Mouse (Mus musculus) liver, embryonic 12.5 days (tissue): ENCODE measurements around the gene Zranb3. TPM values are rescaled to one million over a fixed set of nuclear protein-coding genes. Genes with fewer than 3 reads are reported as not detected.
"Not testable (repeated sequence)": the region's sequence is repeated elsewhere in the genome, so short reads cannot be mapped to it uniquely, and the experiment has no call there.

ENCODE experiments used
- ATAC-seq: fragments of 200-750 bp; cut with Nextera tagmentation; 2 replicates; pipeline ENCODE4 v1.8.0; 2017; ENCODE audit warnings: moderate number of reproducible peaks, mild to moderate bottlenecking, moderate library complexity
- H3K27ac ChIP-seq: fragments of 300-500 bp; sonication (generic); 2 replicates; pipeline ENCODE4 v1.5.1; 2016; ENCODE audit warnings: mild to moderate bottlenecking
- H3K27me3 ChIP-seq: fragments of 300-500 bp; sonication (generic); replicated peaks from 2 replicates; pipeline ENCODE4 v1.6.1; 2016; ENCODE audit warnings: mild to moderate bottlenecking, moderate library complexity
- H3K36me3 ChIP-seq: fragments of 300-500 bp; sonication (generic); 2 replicates; pipeline ENCODE4 v1.6.1; 2016; ENCODE audit warnings: mild to moderate bottlenecking, moderate library complexity
- H3K4me1 ChIP-seq: fragments of 300-500 bp; sonication (generic); 2 replicates; pipeline ENCODE4 v1.6.1; 2016
- H3K4me2 ChIP-seq: fragments of 300-500 bp; sonication (generic); 2 replicates; pipeline ENCODE4 v1.6.1; 2016; ENCODE audit warnings: mild to moderate bottlenecking, moderate library complexity
- H3K4me3 ChIP-seq: fragments of 300-500 bp; sonication (generic); 2 replicates; pipeline ENCODE4 v1.5.1; 2016; ENCODE audit warnings: mild to moderate bottlenecking, moderate library complexity
- H3K9ac ChIP-seq: fragments of 300-500 bp; sonication (generic); 2 replicates; pipeline ENCODE4 v1.6.1; 2016; ENCODE audit warnings: mild to moderate bottlenecking, moderate library complexity
- H3K9me3 ChIP-seq: fragments of 300-500 bp; sonication (generic); replicated peaks from 2 replicates; pipeline ENCODE4 v1.6.1; 2016; ENCODE audit warnings: mild to moderate bottlenecking, moderate library complexity
- WGBS: fragments of 180-500 bp; shearing (Covaris S2); methylation state at CpG from one replicate; pipeline ENCODE4 v1.1.7; 2016; ENCODE audit not compliant: insufficient replicate concordance; 5-methylcytosine and 5-hydroxymethylcytosine counted together
- polyA plus RNA-seq: library from polyadenylated mRNA; unstranded; fragments of >200 nt; fragmentation: Nextera tagmentation; extraction: Ambion mirVana; gene quantifications from 2 replicates; pipeline ENCODE4 v1.2.1, GENCODE M21; 2016

Zranb3 gene
- polyA plus RNA-seq, 1 experiment from 2014 or later, result 7.5 TPM

GRCm38 (mm10) chr1:127980911-127981559 is 121.8 kb downstream of the Zranb3 start:
- ATAC-seq, result no peak

GRCm38 (mm10) chr1:127978125-127978524 is 124.7 kb downstream of the Zranb3 start:
- WGBS, result 87% methylated on average over 1 of the region's 1 CpGs
- no peak for ATAC-seq

More at GRCm38 (mm10) chr1:127980911-127981559, 121.8 kb downstream of the Zranb3 start:
- 61% methylated on average over 2 of the region's 2 CpGs for WGBS
- Histone ChIP-seq H3K4me1 (no peaks in the 10 kb centered on the region), H3K9me3 (no peaks in the 10 kb centered on the region), H3K9ac (no peak overlapping the region), H3K36me3 (no peaks in the 10 kb centered on the region), H3K4me3 (no peak overlapping the region), H3K27me3 (no peaks in the 10 kb centered on the region), H3K4me2 (no peak overlapping the region), H3K27ac (no peak overlapping the region)

DNA sequence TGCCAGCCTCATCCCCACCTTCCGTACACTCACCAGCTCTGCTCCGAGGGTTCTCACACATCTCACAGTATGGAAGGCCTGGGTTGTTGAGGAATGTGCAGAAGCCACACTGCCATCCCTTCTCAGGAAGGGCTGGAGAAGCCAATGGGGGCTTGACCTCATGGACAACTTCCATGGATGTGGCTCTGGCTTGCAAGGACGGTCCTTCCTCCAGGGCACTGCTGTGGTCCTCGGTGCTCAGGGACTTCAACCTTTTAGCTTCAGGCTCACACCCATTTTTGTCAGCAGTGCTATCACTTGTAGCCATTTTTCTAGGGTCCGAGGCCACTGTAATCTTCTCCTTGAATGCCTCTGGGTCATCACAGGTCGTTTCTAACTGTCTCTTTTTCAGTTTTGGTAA is 126.7 kb downstream of the Zranb3 start:
- Histone ChIP-seq H3K4me1 (no peaks in the 10 kb centered on the region), H3K4me2 (no peak overlapping the region), H3K27me3 (no peaks in the 10 kb centered on the region), H3K27ac (no peak overlapping the region), H3K4me3 (no peak overlapping the region), H3K9ac (no peak overlapping the region), H3K9me3 (no peaks in the 10 kb centered on the region), H3K36me3 (no peaks in the 10 kb centered on the region)
- ATAC-seq, result no peak
- 78% methylated on average over 6 of the region's 6 CpGs for WGBS

More at GRCm38 (mm10) chr1:127978125-127978524, 124.7 kb downstream of the Zranb3 start:
- no peaks in the 10 kb centered on the region for H3K9me3 ChIP-seq
- H3K4me3 ChIP-seq, result no peak overlapping the region
- no peak overlapping the region for H3K27ac ChIP-seq
- H3K4me1 ChIP-seq, result no peaks in the 10 kb centered on the region
- H3K9ac ChIP-seq, result no peak overlapping the region
- no peaks in the 10 kb centered on the region for H3K36me3 ChIP-seq
- H3K27me3 ChIP-seq, result no peaks in the 10 kb centered on the region
- no peak overlapping the region for H3K4me2 ChIP-seq

GRCm38 (mm10) chr1:127975676-127976075 is 127.2 kb downstream of the Zranb3 start:
- no peaks in the 10 kb centered on the region for H3K9me3 ChIP-seq
- H3K4me3 ChIP-seq, result no peak overlapping the region
- H3K36me3 ChIP-seq, result no peaks in the 10 kb centered on the region
- no peaks in the 10 kb centered on the region for H3K4me1 ChIP-seq
- no peaks in the 10 kb centered on the region for H3K27me3 ChIP-seq
- no peak overlapping the region for H3K4me2 ChIP-seq
- ATAC-seq, result no peak
- no peak overlapping the region for H3K27ac ChIP-seq
- H3K9ac ChIP-seq, result no peak overlapping the region
- WGBS, result 61% methylated on average over 2 of the region's 2 CpGs

- H3K27me3 ChIP-seq, result no peaks in the 10 kb centered on the region
Measured at GRCm38 (mm10) chr1:127974082-127974481, 128.8 kb downstream of the Zranb3 start.

GRCm38 (mm10) chr1:127970870-127971269 is 132.0 kb downstream of the Zranb3 start:
- no peaks in the 10 kb centered on the region for H3K27me3 ChIP-seq
- H3K9me3 ChIP-seq, result no peaks in the 10 kb centered on the region
- H3K27ac ChIP-seq, result no peak overlapping the region
- no peak overlapping the region for H3K4me3 ChIP-seq
- no peak overlapping the region for H3K4me2 ChIP-seq
- no peak for ATAC-seq
- no peaks in the 10 kb centered on the region for H3K36me3 ChIP-seq
- WGBS, result 60% methylated on average over 4 of the region's 4 CpGs
- no peaks in the 10 kb centered on the region for H3K4me1 ChIP-seq
- no peak overlapping the region for H3K9ac ChIP-seq

More at GRCm38 (mm10) chr1:127974082-127974481, 128.8 kb downstream of the Zranb3 start:
- Histone ChIP-seq H3K27ac (no peak overlapping the region), H3K36me3 (no peaks in the 10 kb centered on the region), H3K4me3 (no peak overlapping the region), H3K4me2 (no peak overlapping the region), H3K9me3 (no peaks in the 10 kb centered on the region), H3K9ac (no peak overlapping the region), H3K4me1 (no peaks in the 10 kb centered on the region)
- WGBS, result 75% methylated on average over 4 of the region's 4 CpGs
- no peak for ATAC-seq

DNA sequence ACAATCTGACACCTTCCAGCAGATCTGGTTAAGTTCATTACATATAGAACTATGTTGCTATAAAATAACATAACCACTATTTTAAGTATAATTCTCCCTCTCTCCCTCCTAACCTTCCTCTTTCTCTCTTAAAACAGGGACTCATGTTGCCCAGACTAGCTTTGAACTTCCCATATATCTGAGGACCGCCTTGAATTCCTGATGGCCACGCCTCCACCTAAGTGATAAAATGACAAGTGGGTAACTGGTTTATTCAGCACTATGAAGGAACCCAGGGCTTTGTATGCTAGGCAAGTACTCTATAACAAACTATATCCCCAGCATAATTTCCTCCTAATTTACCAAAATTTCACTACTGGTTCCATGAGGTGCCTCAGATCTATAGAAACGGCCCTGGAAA is 139.5 kb downstream of the Zranb3 start:
- H3K4me1 ChIP-seq, result no peaks in the 10 kb centered on the region
- no peaks in the 10 kb centered on the region for H3K9me3 ChIP-seq
- H3K27me3 ChIP-seq, result no peaks in the 10 kb centered on the region
- peaks cover 18% of the 10 kb centered on the region for H3K36me3 ChIP-seq
- WGBS, result 77% methylated on average over 3 of the region's 3 CpGs
- H3K9ac ChIP-seq, result no peak overlapping the region
- H3K4me3 ChIP-seq, result no peak overlapping the region
- H3K27ac ChIP-seq, result no peak overlapping the region
- ATAC-seq, result no peak
- H3K4me2 ChIP-seq, result no peak overlapping the region

- no peak overlapping the region for H3K27ac ChIP-seq
- ATAC-seq, result no peak
- H3K4me3 ChIP-seq, result no peak overlapping the region
- no peaks in the 10 kb centered on the region for H3K4me1 ChIP-seq
- WGBS, result 79% methylated on average over 1 of the region's 1 CpGs
- H3K27me3 ChIP-seq, result no peaks in the 10 kb centered on the region
- peaks cover 18% of the 10 kb centered on the region for H3K36me3 ChIP-seq
- H3K9ac ChIP-seq, result no peak overlapping the region
- H3K9me3 ChIP-seq, result no peaks in the 10 kb centered on the region
- H3K4me2 ChIP-seq, result no peak overlapping the region
Measured at GRCm38 (mm10) chr1:127961140-127961539, 141.7 kb downstream of the Zranb3 start.

DNA sequence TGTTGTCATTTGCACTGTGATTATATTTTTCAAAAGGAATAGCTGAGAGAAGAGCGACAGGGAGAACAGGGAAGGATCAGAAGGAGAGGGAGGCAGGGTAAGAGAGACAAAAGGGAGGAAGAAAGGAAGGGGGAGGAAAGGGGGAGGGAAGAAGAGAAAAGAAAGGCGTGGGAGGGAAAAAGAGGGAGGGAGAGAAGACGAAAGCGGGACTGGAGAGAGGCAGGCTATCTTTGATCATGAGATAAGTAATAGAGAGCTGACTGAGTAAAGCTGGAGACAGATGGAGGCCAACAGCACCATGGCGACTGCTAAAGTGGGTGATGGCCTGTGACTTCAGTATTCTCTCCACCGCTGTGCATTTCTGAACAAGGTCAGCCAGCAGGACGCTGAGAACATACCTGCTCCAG is 143.5 kb downstream of the Zranb3 start:
- no peak overlapping the region for H3K4me3 ChIP-seq
- ATAC-seq, result no peak
- no peak overlapping the region for H3K4me2 ChIP-seq
- no peaks in the 10 kb centered on the region for H3K4me1 ChIP-seq
- H3K9ac ChIP-seq, result no peak overlapping the region
- H3K9me3 ChIP-seq, result no peaks in the 10 kb centered on the region
- H3K27me3 ChIP-seq, result no peaks in the 10 kb centered on the region
- H3K27ac ChIP-seq, result no peak overlapping the region
- 63% methylated on average over 7 of the region's 7 CpGs for WGBS
- H3K36me3 ChIP-seq, result peaks cover 18% of the 10 kb centered on the region

- H3K27ac ChIP-seq, result no peak overlapping the region
- no peak overlapping the region for H3K4me2 ChIP-seq
- WGBS, result 57% methylated on average over 5 of the region's 5 CpGs
- H3K4me3 ChIP-seq, result no peak overlapping the region
- H3K27me3 ChIP-seq, result no peaks in the 10 kb centered on the region
- peaks cover 21% of the 10 kb centered on the region for H3K36me3 ChIP-seq
- no peaks in the 10 kb centered on the region for H3K4me1 ChIP-seq
- no peak overlapping the region for H3K9ac ChIP-seq
- H3K9me3 ChIP-seq, result no peaks in the 10 kb centered on the region
- ATAC-seq, result no peak
Measured at GRCm38 (mm10) chr1:127958801-127959200, 144.0 kb downstream of the Zranb3 start.

DNA sequence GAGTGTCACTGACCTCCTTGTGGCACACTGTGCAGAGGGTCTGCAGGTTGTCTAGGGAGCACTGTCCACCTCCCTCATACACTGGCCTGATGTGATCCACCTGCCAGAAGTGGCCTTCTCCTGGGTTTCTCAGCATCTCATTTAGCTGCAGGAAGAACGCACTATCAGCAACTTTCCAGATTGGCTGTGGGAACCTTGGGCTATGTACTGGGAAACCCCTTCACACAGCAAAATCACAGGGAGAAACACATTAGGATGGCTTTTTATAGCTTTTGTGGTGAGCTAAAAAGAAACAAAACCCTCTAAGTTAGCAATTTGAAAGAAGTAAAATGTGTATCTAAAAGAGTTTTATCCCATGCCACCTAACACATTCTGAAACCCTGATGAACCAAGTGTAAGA is 146.3 kb downstream of the Zranb3 start:
- no peak overlapping the region for H3K4me3 ChIP-seq
- no peak overlapping the region for H3K27ac ChIP-seq
- no peak overlapping the region for H3K4me2 ChIP-seq
- 94% methylated on average over 1 of the region's 1 CpGs for WGBS
- no peak overlapping the region for H3K9ac ChIP-seq
- no peaks in the 10 kb centered on the region for H3K9me3 ChIP-seq
- no peaks in the 10 kb centered on the region for H3K4me1 ChIP-seq
- H3K27me3 ChIP-seq, result no peaks in the 10 kb centered on the region
- peaks cover 39% of the 10 kb centered on the region for H3K36me3 ChIP-seq
- ATAC-seq, result no peak

GRCm38 (mm10) chr1:127954800-127955199 is 148.0 kb downstream of the Zranb3 start:
- H3K9ac ChIP-seq, result no peak overlapping the region
- no peaks in the 10 kb centered on the region for H3K27me3 ChIP-seq
- 77% methylated on average over 4 of the region's 4 CpGs for WGBS
- no peak overlapping the region for H3K4me2 ChIP-seq
- H3K36me3 ChIP-seq, result peaks cover 32% of the 10 kb centered on the region
- no peak for ATAC-seq
- H3K4me3 ChIP-seq, result no peak overlapping the region
- no peak overlapping the region for H3K27ac ChIP-seq
- no peaks in the 10 kb centered on the region for H3K4me1 ChIP-seq
- H3K9me3 ChIP-seq, result no peaks in the 10 kb centered on the region

DNA sequence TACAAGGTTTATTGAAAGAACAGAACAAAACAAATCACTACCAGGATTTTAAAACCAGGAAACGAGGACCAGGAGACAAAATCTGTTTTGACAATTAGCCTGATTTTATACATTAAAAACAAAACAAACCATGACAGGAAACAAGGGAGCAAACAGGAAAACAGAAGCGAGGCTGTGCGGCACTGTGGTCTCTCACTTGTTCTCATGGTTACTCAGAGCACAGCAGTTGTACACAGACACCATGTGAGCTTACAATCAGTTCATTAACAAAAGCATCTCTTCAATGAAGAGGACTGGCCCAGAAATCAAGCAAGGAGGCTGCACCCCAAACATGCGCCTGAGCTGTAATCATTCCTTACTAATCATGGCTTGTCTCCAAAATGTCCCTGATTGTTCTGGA is 148.6 kb downstream of the Zranb3 start:
- H3K9me3 ChIP-seq, ATAC-seq, H3K4me2 ChIP-seq, H3K4me1 ChIP-seq, H3K4me3 ChIP-seq, H3K27me3 ChIP-seq, H3K9ac ChIP-seq, H3K27ac ChIP-seq: not testable (repeated sequence)
- 74% methylated on average over 4 of the region's 4 CpGs for WGBS
- peaks cover 27% of the 10 kb centered on the region for H3K36me3 ChIP-seq
